Mouse (Mus musculus) CH12.LX (cell line): ENCODE data around the gene Mxra7. TPM values are rescaled to one million over a fixed set of nuclear protein-coding genes. Genes with fewer than 3 reads are reported as not detected.

Experiments
- DNase-seq: peaks from one replicate; pipeline ENCODE4 v3.0.0-alpha.2; 2013; ENCODE audit errors: extremely low read depth
- H3K27ac ChIP-seq: 2 replicates; pipeline ENCODE4 v1.5.1; 2012; ENCODE audit warnings: low read depth, mild to moderate bottlenecking, control low read depth, moderate library complexity; ENCODE audit not compliant: insufficient read depth
- H3K27me3 ChIP-seq: replicated peaks from 2 replicates; pipeline ENCODE3; 2012; ENCODE audit warnings: inconsistent platforms
- H3K36me3 ChIP-seq, 2 experiments: replicated peaks in 1 of 2; 2 replicates each; pipeline versions ENCODE3 to v1.6.1; 2012; ENCODE audit warnings: inconsistent platforms in 1 of 2, low read length in 1 of 2, mild to moderate bottlenecking in 1 of 2, mixed read lengths in 1 of 2, moderate library complexity in 1 of 2; ENCODE audit not compliant: control insufficient read depth in 1 of 2, insufficient read depth in 1 of 2
- H3K4me1 ChIP-seq, 2 experiments: 2 replicates each; pipeline ENCODE4 v1.6.1; 2012; ENCODE audit warnings: inconsistent platforms in 1 of 2, moderate library complexity in 1 of 2; ENCODE audit not compliant: insufficient read depth in 2 of 2, control insufficient read depth in 1 of 2
- H3K4me2 ChIP-seq: 2 replicates; pipeline ENCODE4 v1.6.1; 2012; ENCODE audit warnings: low read depth, mild to moderate bottlenecking, control low read depth; ENCODE audit not compliant: poor library complexity, insufficient read depth, severe bottlenecking
- H3K4me3 ChIP-seq, 3 experiments: fragments of 150-350 bp in 1 of 3; sonication (generic) in 1 of 3; replicated peaks in 1 of 3; 2 replicates each; pipeline versions ENCODE3 to v1.5.1; 2011 to 2012; ENCODE audit warnings: low read depth in 2 of 3, low read length in 2 of 3, mild to moderate bottlenecking in 2 of 3, moderate library complexity in 2 of 3, control low read depth in 1 of 3, improper control_type of control experiment in 1 of 3, inconsistent platforms in 1 of 3, mixed read lengths in 1 of 3; ENCODE audit not compliant: poor library complexity in 1 of 3
- H3K79me2 ChIP-seq: replicated peaks from 2 replicates; pipeline ENCODE4 v1.6.1; 2012; ENCODE audit warnings: mild to moderate bottlenecking, moderate library complexity; ENCODE audit not compliant: control insufficient read depth, poor library complexity, insufficient read depth, severe bottlenecking; ENCODE audit errors: extremely low read depth
- H3K9ac ChIP-seq: 2 replicates; pipeline ENCODE4 v1.6.1; 2012; ENCODE audit warnings: low read depth, mild to moderate bottlenecking, control low read depth, moderate library complexity; ENCODE audit not compliant: insufficient read depth
- H3K9me3 ChIP-seq: replicated peaks from 2 replicates; pipeline ENCODE3; 2012; ENCODE audit warnings: low read length, inconsistent platforms, mixed read lengths
- BHLHE40 ChIP-seq: IDR thresholded peaks from 2 replicates; pipeline ENCODE4 v1.6.1; 2011; ENCODE audit warnings: mild to moderate bottlenecking, low read depth, low read length, improper control_type of control experiment
- CTCF ChIP-seq, 2 experiments: IDR thresholded peaks in 1 of 2; conservative IDR thresholded peaks in 1 of 2; 2 replicates each; pipeline ENCODE4 v1.5.1; 2011 to 2012; ENCODE audit warnings: low read depth in 2 of 2, low read length in 2 of 2, improper control_type of control experiment in 1 of 2, inconsistent platforms in 1 of 2, mild to moderate bottlenecking in 1 of 2, moderate library complexity in 1 of 2
- E2F4 ChIP-seq: IDR thresholded peaks from 2 replicates; pipeline ENCODE4 v1.6.1; 2011; ENCODE audit warnings: low read depth, low read length, improper control_type of control experiment; ENCODE audit not compliant: insufficient replicate concordance
- ELF1 ChIP-seq: IDR thresholded peaks from 2 replicates; pipeline ENCODE4 v1.6.1; 2014; ENCODE audit warnings: low read depth, mild to moderate bottlenecking, inconsistent platforms, low read length, improper control_type of control experiment
- EP300 ChIP-seq: IDR thresholded peaks from 2 replicates; pipeline ENCODE4 v1.6.1; 2011; ENCODE audit warnings: low read length, improper control_type of control experiment
- MAX ChIP-seq: IDR thresholded peaks from 2 replicates; pipeline ENCODE4 v1.6.1; 2011; ENCODE audit warnings: low read length, improper control_type of control experiment
- MAZ ChIP-seq: IDR thresholded peaks from 2 replicates; pipeline ENCODE4 v1.6.1; 2012; ENCODE audit warnings: low read depth, mild to moderate bottlenecking, inconsistent platforms, low read length, improper control_type of control experiment, moderate library complexity
- MEF2A ChIP-seq: IDR thresholded peaks from 2 replicates; pipeline ENCODE4 v1.6.1; 2014; ENCODE audit warnings: low read depth, mild to moderate bottlenecking, inconsistent platforms, low read length, improper control_type of control experiment, borderline replicate concordance
- NELFE ChIP-seq: IDR thresholded peaks from 2 replicates; pipeline ENCODE4 v1.6.1; 2011; ENCODE audit warnings: low read depth, low read length, improper control_type of control experiment
- PAX5 ChIP-seq: IDR thresholded peaks from 2 replicates; pipeline ENCODE4 v1.6.1; 2012; ENCODE audit warnings: low read length, inconsistent platforms, mixed read lengths
- POLR2AphosphoS2 ChIP-seq: IDR thresholded peaks from 2 replicates; pipeline ENCODE4 v1.6.1; 2011; ENCODE audit warnings: low read depth, low read length, improper control_type of control experiment
- RCOR1 ChIP-seq: conservative IDR thresholded peaks from 2 replicates; pipeline ENCODE4 v1.6.1; 2012; ENCODE audit warnings: low read depth, mild to moderate bottlenecking, inconsistent platforms, low read length, improper control_type of control experiment
- SIN3A ChIP-seq: IDR thresholded peaks from 2 replicates; pipeline ENCODE4 v1.6.1; 2012; ENCODE audit warnings: low read length, improper control_type of control experiment, inconsistent platforms
- TCF12 ChIP-seq: IDR thresholded peaks from 2 replicates; pipeline ENCODE4 v1.6.1; 2014; ENCODE audit warnings: low read depth, mild to moderate bottlenecking, inconsistent platforms, low read length, improper control_type of control experiment
- USF1 ChIP-seq: IDR thresholded peaks from 2 replicates; pipeline ENCODE4 v1.6.1; 2014; ENCODE audit warnings: low read depth, mild to moderate bottlenecking, inconsistent platforms, low read length, improper control_type of control experiment
- USF2 ChIP-seq: conservative IDR thresholded peaks from 2 replicates; pipeline ENCODE4 v1.6.1; 2011; ENCODE audit warnings: low read depth, low read length, improper control_type of control experiment
- ZC3H11A ChIP-seq: IDR thresholded peaks from 2 replicates; pipeline ENCODE4 v1.6.1; 2012; ENCODE audit warnings: low read depth, mild to moderate bottlenecking, inconsistent platforms, low read length, improper control_type of control experiment
- ZMIZ1 ChIP-seq: IDR thresholded peaks from 2 replicates; pipeline ENCODE4 v1.6.1; 2012; ENCODE audit warnings: low read depth, mild to moderate bottlenecking, inconsistent platforms, low read length, improper control_type of control experiment
- dilution Hi-C: fragments of 300-500 bp; cut with MboI; formaldehyde crosslinking; loops from 2 replicates; pipeline ENCODE4 v1.14.3; 2020; ENCODE audit warnings: low sequenced_read_pairs; ENCODE audit not compliant: extremely low pct_unique_long_range_greater_than_20kb, extremely low pct_ligation_motif_present
- in situ Hi-C: fragments of 300-500 bp; cut with MboI; formaldehyde crosslinking; loops from 3 replicates; pipeline ENCODE4 v1.14.3; 2019; ENCODE audit warnings: low sequenced_read_pairs, low pct_ligation_motif_present, low pct_unique_long_range_greater_than_20kb, mixed read lengths
- polyA plus RNA-seq: library from polyadenylated mRNA; unstranded; fragments of >175 nt; gene quantifications from 2 replicates; pipeline ENCODE4 v1.2.1, GENCODE M21; 2012; ENCODE audit warnings: low read depth; ENCODE audit not compliant: insufficient read length
- total RNA-seq, 2 experiments: library from RNA; depleted of rRNA; stranded (reverse); fragments of 300-350 nt in 1 of 2; fragments of >200 nt in 1 of 2; gene quantifications; 2 replicates each; pipeline ENCODE4 v1.2.3; 2012 to 2014

Gene Mxra7
- total and polyA plus RNA-seq, 3 experiments, result not detected

- no peak for TF ChIP-seq ZC3H11A
- TF ChIP-seq MAX, result peak; percentile 73; the same call in 1 of the 2 replicates
- peak in 1 of 2 experiments; percentile 34; a peak in 2 of 4 replicates for TF ChIP-seq CTCF (conservative IDR thresholded peaks at IDR 0.05 in 1 of 2, IDR thresholded peaks at IDR 0.05 in 1 of 2; ENCODE audit: low read depth in 2 of 2, low read length in 2 of 2)
- no peak for TF ChIP-seq EP300
- TF ChIP-seq BHLHE40, result peak; percentile 77
- TF ChIP-seq SIN3A, result peak; percentile 30; the same call in 1 of the 2 replicates
- TF ChIP-seq MAZ, result no peak
- peak; percentile 72 for TF ChIP-seq USF2
- TF ChIP-seq USF1, result peak; percentile 82
- TF ChIP-seq, all 38 proteins: peak for 6
- H3K27me3 ChIP-seq, result peaks cover 6% of the 10 kb centered on the region
- no peak overlapping the region for H3K9ac ChIP-seq
- H3K4me2 ChIP-seq, result peak overlapping the region; percentile 23; the same call in 1 of the 2 replicates
- H3K27ac ChIP-seq, result no peak overlapping the region
- peak; percentile 9 for DNase-seq
- no peaks in the 10 kb centered on the region for H3K4me1 ChIP-seq
- no peak overlapping the region for H3K4me3 ChIP-seq
- dilution Hi-C loops, result no loop called here
- in situ Hi-C loops, result no loop called here
- H3K9me3 ChIP-seq, result no peaks in the 10 kb centered on the region
- H3K36me3 ChIP-seq, result no peaks in the 10 kb centered on the region
- no peaks in the 10 kb centered on the region for H3K79me2 ChIP-seq
Measured at GRCm38 (mm10) chr11:116782737-116783145, 45.1 kb downstream of the Mxra7 start.

- in situ Hi-C loops (no loop called here), dilution Hi-C loops (no loop called here)
- Histone ChIP-seq H3K4me3 (no peak within 1 kb of the TSS), H3K27ac (no peak within 1 kb of the TSS), H3K9me3 (no peaks in the 10 kb centered on the region), H3K4me2 (no peak within 1 kb of the TSS), H3K4me1 (peaks cover 4 to 6% of the 10 kb centered on the region in 2 experiments; a peak in 2 of 4 replicates), H3K79me2 (no peaks in the 10 kb centered on the region), H3K27me3 (peaks cover 2% of the 10 kb centered on the region), H3K36me3 (no peaks in the 10 kb centered on the region), H3K9ac (no peak within 1 kb of the TSS)
- DNase-seq, result no peak
- TF ChIP-seq CTCF (conservative IDR thresholded peaks at IDR 0.05 in 1 of 2, IDR thresholded peaks at IDR 0.05 in 1 of 2; ENCODE audit: low read depth in 2 of 2, low read length in 2 of 2), result no peak
- no peak for TF ChIP-seq TCF12
- TF ChIP-seq ELF1, result no peak
- TF ChIP-seq E2F4, result no peak
- no peak for TF ChIP-seq PAX5
- TF ChIP-seq ZMIZ1, result no peak
- TF ChIP-seq RCOR1, result no peak
- no peak for TF ChIP-seq POLR2AphosphoS2
- TF ChIP-seq NELFE, result no peak
- no peak for TF ChIP-seq MEF2A
- TF ChIP-seq BHLHE40, result no peak
- TF ChIP-seq SIN3A, result no peak
Measured at GRCm38 (mm10) chr11:116775407-116775806, 52.4 kb downstream of the Mxra7 start, which contains the start of gene St6galnac1. Gene St6galnac1, minus strand, starts transcription at chr11:116775507.
